Mouse (Mus musculus): Measurements from ENCODE around the gene Mfsd5.

The Mfsd5 gene

DNA sequence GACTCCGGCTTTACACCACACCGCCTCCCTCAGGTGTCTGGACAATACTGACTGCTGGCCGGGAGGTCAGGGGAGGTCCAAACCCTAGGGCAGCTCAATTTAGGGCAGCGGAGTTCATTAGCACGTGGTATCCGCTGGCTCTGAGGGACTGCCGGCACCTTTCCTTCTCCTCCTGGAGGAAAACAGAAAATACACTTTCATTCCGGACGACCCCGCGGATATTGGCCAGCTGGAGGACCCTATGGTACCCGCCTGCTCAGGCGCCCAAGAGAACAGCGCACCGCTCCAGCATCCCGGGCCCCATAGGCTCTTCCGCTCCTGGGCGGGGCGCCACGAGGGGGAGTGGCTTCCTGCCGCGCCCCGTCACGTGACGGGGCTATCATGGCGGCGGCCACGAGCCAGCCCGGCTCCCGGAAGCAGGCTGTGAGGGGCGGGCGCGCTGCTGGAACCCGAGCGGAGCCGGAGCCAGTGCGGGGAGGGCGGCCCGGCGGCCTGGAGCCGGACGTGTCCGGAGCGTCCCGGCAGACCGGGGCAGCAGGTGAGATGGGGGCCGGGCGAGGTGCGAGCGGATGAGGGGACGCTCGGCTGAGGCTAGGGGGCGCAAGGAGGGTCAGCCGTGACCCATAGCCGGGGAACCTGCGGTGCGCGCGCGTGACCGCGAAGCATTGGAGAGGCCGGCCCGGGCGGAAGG lies at the start of gene Mfsd5:
Gene Mfsd5, plus strand, starts transcription at position 363 of the 691 bp plus-strand sequence.
- peak; percentile 92 for ATAC-seq (ENCODE audit: low TSS enrichment)

DNA sequence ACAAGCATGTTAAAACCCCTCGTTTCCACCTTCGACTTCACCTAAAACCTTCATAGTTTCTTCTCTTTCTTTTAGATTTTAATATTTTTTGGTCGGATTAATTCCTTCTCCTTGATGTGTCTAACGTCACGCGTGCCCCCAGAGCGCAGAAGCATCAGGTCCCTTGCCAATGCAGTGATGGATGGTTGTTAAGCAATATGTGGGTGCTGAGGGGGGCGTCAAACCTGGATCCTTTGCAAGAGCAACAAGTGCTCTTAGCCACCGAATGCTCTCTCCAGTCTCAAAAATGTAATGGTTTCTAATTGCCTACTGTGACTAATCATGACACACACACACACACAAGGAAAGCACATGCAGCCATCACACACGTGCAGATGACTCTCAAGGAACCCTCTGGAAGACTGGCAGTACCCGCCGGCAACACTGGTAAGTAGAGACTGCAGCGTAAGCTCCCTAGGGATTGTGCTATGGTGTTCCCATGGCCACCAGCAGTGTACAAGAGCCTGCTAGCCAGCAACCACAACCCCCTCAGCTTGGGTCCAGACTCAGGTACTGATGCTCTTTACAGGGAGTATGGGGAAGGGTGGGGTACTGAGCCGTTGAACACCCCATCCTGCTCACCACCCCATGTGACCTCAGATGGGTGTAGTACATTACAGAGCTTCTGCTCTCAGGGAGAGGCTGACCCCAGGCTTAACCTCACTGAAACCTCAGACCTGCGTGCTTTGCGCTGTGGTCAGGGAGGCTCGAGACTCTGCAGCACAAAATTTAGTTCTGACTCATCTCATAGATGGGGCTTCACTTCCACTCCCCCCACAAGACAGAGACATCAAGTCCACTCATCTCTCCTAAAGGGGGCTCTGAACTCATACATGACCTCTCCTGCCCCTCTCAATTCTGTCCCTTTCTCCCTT lies 48.6 kb upstream of the Mfsd5 start:
- no peak for ATAC-seq (ENCODE audit: low TSS enrichment)

DNA sequence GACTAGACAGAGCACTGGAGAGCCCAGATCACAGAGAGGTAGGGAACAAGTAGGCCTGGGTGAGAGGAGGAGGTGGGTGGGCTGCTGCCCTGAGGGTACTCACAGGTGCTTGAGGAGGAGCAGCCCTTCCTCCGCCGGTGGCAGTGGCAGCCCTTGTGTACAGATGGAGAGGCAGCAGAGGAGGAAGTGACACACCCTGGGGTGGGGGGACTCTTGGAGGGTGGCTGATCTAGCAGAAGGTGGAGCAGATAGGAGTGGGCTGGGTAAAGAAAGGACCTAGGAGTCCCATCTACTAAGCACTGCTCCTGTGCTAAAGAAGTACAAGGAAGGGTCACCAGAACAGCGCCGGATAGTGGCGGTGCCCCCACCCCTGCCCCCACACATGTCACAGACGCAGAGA lies 47.5 kb upstream of the Mfsd5 start, which contains the start of gene Itgb7:
Gene Itgb7, minus strand, starts transcription at position 197 of the 400 bp plus-strand sequence.
- ATAC-seq (ENCODE audit: low TSS enrichment) = no peak

DNA sequence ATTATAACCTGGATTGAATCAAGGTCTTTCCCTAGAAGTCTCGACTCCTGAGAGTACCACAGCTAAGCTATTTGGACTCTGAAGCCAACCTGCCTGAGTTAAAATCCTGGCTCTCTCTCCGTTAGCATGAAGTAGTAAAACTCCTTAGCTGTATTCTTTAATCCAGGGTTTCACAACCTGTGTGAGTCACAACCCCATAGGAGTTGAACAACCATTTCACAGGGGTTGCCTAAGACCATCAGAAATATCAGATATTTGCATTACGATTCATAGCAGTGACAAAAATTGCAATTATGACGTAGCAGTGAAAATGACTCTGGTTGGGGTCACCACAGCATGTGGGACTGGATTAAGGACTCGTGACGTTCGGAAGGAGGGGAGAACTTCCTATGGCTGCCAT lies 46.5 kb upstream of the Mfsd5 start:
- no peak for ATAC-seq (ENCODE audit: low TSS enrichment)

DNA sequence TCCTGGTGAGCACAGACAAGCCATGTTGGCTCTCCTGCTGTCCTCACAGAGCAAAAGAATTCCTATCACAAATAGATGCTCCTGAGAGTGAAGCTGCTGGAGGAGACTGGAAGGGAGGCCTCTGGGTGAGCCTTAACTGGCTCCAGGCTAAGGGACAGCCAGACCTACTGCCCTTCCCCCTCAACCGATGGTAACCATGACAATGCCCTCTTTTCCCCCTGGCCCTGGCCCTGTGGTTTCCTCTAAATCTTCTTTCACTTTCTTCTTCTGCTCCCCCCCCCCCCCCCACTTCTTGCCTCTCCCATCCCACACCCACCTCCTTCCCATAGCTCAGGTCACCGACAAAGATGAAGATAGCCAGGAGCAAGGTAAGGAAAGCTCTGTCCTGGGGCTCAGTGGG lies 45.4 kb upstream of the Mfsd5 start:
- no peak for ATAC-seq (ENCODE audit: low TSS enrichment)

DNA sequence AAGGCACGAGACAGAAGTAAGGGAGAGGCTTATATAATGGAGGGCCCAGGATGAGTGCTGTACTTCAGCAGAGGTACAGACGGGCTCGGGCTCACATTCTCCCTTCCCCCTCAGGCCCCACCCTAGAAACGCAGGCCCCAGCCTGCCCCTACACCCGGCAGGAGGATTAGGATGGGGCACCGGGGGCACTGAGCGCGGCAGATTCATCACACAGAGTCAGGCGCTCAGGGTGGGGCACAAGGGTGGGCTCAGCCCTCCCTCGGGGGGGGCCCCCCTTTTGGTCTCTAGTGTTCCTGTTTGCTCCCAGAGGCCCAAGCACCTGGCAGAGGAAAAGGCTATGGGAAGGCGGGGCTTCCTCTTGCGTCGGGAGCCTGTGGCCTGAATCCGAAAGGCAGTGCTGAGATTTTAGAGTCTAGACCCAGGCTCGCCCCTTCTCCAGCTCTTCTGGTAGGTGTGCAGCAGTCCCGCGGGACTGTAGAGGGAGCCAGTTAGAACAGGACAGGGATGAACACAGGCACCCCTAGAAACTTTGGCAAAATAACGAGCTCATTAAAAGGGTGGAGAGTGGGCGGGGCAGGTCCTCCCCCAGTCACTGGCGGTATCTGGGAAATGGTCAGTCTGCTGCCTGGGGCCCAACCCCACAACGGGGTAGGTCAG lies 43.8 kb upstream of the Mfsd5 start:
- no peak for ATAC-seq (ENCODE audit: low TSS enrichment)

DNA sequence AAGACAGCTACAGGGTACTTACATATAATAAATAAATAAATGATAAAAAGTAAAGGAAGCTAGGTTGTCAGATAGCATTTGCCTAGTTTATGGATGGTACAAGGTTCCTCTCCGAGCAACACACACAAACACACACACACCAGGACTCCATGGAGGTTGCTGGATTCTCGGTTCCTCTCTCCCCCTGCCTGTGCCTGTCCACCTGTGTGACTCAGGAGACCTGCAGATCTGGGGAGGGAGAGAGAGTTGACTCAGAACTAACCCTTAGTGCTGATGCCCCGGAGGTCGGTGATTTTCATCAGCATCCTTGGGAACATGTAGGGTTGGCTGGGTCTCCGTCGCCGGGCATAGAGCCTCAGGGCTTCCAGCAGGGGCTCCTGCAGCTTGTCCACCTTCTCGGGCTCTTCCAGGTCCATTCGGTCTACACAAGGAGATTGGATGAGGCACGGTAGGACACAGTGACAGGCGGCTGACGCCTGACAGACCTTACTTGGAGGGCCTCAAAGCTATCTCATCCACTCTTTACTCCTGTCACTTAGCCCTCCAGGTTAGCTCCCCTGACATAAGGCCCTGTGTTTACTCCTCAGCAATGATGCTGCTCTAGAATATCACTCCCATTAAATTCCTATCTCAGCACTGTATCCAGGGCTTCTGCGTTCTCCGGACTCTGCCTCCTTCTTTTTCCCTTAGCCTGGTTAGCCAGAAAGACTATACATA lies 40.6 kb upstream of the Mfsd5 start:
- no peak for ATAC-seq (ENCODE audit: low TSS enrichment)

DNA sequence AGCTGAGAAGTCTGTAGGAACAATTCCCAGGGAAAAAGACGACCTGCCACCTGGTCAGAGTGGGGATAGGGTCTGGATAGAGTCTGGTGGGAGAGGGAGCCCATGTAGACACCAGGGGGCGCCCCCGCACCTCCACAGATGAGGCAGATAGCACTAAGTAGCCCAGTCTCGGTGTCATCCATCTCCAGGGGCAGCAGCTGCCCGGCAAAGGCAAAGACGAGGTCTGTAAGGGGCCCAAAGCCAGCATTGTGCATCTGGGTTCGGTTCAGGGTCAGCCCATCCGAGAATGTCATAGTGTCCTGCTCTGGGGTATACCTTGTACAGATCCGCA lies 40.0 kb upstream of the Mfsd5 start:
- ATAC-seq (ENCODE audit: low TSS enrichment) = peak; percentile 72

DNA sequence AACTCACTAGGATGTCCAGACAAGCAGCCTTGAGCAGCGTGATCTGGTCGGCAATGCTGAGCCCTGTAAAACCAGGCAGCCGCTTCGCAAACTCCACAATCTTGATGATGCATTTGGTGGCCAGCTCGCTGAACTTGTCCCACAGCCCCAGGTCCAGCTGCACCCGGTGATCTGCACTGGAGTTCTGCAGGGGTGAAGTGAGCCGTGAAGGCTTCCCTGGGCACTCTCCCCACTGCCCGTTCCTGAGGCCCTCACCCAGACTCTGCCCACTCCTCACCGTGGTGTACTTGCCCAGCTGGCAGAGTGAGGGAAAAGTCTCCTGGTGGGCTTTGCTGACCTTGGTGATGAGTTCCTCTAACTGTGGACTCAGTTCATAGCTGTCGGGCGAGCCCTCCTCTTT lies 39.4 kb upstream of the Mfsd5 start:
- no peak for ATAC-seq (ENCODE audit: low TSS enrichment)

DNA sequence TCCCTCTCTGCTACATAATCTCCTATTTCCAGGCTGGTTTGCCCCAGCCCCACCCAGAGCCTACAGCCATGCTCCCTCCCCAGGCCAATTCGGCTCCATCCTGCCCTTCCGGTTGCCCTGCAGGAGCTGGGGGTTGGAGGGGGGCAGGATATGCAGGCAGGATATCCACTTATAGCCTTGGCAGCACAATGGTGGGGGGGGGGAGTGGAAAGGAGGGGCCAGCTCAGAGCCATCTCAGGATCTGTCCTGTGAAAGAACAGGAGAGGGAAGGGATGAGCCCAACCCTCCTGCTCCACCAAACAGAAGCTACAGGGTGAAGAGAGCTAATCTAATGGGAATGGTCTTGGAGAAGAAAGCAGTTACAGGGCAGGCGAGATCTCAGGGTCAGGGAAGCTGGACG lies 38.6 kb upstream of the Mfsd5 start:
- ATAC-seq (ENCODE audit: low TSS enrichment) = no peak

DNA sequence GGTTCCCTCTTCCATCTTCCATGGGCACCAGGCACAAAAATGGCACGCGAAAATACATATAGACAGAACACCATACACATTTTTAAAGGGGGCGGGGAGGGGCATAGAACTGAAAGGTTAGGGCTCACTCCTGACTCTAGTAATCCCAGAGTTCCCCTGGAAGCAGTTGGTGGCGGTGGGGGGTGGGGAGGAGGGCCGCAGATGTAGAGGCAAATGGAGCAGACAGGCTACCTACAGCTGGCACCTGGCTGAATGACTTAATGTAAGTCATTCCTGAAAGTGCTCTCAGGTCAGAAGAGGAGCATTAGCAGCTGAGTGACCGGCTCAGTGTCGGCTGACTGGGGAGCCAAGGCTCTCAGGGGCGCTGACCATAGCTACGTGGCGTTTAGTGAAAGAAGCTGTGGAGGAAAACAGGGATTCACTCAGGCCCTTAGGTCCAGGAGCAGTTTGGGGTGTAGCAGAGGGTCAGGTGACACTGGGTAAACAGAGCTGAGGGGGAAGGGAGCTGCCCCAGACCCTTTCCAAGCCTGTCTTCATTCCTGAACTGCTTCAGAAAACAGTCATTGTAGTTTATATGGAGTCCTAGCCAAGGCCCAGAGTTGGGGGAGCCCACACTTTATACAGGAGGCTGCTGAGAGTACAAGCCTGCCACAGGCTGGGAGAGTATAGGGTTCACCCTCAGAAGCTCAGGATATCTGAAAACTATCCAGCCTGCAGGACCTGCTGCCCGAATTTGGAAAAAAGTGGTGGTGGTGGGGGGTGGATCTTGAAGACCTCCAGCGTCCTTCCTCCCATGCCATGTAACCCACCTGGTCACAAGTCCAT lies 36.6 kb upstream of the Mfsd5 start:
- no peak for ATAC-seq (ENCODE audit: low TSS enrichment)

DNA sequence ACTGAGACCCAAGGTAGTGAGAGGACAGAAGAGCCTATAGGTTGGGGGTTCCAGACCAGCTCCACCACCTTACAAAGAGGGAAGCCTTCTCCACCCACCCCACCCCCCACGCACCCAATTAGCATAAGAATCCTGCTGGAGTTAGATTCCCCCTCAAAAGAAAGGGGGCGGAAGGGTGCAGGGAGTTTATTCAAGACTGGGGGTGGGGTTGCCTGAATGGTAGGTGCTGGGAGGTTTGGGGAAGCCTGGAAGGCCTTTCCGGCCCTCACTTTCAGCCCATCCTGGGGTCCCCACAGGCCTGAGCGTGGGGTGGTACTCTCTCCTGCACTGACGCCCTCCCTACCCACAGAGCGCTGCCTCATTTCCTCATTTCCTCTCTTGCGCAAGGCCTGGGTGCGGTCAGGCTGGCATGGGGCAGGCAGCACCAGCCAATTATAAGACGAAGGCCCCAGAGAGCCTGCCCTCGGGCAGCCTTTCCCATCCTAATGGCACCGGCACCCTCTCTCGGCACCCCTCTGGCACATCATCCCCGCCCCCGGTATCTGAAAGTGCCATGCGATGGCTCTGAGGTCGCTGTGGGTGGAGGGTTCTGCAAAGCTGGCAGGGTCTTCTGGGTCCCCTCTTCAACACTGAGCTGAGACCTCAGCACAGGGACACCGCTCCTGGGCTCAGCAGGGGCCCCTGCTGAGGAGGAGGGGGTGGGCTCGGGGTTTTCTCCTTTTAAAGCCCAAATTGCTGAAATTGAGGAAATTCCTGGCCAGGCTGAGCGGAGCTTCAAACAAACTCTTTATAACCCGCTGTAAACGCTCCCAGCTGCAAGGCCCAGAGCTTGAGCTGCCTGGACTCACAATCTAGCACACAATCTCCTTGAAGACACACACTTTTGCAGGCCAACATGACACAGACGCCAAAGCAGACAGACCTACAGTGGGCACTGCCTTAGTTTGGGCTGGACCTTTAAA lies 35.7 kb upstream of the Mfsd5 start:
- ATAC-seq (ENCODE audit: low TSS enrichment) = no peak

DNA sequence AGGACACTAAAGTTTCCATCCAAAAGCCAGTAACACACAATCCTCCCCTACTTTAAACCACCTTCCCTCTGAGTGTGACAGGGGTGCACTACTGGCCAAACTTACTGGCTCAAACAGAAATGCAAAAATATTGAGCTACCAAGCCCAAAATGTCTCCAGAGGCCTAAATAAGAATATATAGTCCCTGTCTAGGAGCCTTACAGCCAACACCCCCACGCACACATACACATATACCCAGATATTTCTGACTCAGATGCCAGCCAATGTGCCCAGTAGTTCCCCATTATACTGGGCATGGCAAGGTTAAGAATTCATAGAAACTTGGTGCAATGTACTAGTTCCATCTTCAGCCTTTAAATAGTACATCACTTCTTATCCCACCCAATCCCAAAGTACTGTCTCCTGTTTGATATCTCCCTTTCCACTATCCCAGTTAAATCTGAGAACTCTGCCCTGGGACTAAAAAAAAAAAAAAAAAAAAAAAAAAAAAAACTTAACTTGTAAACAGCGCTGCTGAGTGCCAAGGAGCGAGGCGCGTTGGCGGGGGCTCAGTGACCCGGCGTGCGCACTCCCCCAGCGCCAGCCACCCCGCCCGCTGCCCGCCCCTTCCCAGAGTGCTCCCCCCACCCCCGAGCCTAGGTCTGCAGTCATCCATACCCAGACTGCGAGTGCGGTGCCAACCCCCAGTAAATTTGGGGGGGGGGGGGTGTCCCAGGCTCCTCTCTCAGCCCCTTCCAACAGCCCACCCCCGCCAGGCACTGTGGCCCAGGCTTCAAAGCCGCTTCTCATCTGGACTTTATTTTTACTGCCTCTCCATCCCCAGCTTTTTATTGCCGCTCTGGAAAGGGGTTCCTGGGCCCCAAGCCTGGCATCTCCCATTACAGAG lies 34.7 kb upstream of the Mfsd5 start:
- ATAC-seq (ENCODE audit: low TSS enrichment) = no peak

DNA sequence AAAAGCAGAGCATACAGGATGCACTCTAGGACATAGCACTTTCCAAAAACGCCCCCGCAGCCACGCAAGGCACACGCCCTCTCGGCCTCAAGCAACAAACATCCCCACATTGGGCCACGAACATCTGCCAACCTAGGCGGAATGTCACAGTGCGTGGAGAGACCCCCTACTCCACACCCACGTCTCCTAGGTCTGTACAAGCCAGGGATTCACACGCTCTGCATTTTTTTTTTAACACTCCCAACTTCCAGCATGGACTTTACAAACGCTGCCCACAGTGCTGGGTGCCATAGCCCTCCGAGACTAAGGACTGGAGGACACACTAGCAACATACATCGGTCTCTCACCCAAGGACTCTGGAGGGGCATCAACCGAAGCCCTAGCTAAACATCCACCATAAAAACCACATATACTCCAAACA lies 33.8 kb upstream of the Mfsd5 start:
- ATAC-seq (ENCODE audit: low TSS enrichment) = no peak

DNA sequence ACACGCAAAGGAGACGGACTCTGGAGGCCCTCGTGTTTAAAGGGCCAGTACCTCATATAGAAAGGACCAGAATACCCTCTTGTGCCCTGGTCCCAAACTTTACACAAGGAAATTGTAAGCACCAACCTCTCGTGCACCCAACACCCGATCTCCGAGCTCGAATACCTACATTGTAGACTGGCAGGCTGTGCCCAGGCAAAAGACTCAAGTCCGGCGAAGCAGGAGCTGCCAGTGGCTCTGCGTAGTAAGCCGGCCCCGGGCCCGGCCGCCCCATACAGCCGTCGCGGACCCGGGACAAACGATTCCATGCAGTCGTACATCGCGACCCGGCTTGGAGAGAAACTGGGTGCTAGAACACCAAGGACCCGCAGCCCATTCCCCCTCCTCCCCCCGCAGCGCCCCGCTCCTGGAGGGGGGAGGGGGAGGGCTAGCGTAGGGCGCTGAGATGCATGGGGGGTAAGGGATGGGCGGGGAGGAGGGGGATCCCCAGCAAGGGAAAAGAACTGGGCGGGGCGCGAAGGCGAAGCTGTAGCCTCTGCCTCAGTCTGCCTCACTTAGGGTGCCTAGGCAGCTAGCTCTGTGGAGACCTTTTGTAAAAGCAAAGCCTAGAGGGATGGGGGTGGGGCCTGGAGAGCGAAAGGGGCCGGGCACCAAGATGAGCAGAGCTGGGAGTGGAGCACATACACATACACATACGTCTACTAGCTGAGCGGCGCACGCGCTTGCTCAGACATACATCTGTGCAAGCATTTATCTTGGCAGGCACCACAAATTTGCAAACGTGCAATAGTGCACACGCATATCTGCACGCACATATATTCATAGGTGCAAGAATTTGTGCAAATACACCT lies 33.1 kb upstream of the Mfsd5 start:
- ATAC-seq (ENCODE audit: low TSS enrichment) = peak; percentile 77

DNA sequence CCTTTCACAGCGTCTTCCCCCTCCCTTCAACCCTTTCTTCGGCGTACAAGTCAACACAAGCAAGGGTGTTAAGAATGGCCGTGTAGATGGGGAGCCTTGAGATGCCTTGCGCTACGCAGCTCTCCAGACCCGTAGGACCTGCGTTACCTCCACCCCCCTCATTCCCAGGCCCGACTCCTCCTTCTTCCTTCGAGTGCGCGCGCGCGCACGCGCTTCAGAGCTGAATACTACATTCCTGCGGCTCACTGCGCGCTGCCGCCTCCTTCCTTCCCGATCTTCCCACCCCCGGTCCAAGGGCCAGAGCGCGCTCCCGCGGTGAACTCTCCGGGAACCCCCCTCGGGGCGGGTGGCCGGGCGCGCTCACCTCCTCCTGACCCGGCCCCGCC lies 32.4 kb upstream of the Mfsd5 start:
- peak; percentile 67 for ATAC-seq (ENCODE audit: low TSS enrichment)

DNA sequence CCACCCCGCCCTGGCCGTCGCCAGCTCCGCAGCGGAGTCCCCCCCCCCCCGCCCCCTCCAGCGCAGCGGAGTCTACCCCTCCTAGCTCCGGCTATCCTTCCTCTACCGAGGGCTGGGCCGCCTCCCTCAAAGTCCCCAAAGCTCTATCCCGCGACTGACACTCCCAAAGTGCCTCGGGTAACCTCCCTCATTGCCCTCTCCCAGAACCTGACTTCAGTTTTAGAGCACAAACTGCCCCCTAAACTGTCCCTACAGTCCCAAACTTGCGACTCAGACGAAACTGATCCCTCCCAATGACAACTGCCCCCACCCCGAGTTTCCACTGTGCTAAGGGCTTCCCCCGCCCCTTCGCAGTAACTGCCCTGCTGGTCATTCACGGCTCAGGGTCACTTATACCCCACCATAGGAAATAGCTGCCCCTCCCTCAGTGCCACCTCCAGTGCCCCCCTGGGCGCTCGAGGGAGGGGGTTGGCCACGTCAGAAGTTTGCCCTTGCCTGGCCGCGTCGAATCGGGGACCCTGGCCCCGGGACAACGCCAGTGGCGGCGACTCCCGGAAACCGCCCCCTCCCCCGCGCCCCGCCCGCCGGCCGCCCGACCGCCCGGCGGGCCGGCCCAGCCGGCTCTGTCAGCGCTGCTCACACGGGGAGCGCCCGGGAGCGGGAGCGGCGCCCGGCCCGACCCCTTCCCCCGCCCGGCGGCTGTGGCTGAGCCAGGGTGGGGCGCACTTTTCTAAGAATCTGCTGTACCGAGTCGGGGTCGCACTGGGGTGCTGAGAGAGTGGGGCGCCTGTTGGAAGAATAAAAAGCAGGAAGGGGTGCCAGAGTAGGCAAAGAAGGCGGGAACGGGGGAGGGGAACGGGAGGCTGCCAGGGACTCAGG lies 31.8 kb upstream of the Mfsd5 start:
- ATAC-seq (ENCODE audit: low TSS enrichment) = no peak
